In genomic region chr9:85749922-85750509, GRCm38 (mm10) we compare ENCODE assay signal across 7 mouse cellular contexts. TPM values are rescaled to one million over a fixed set of nuclear protein-coding genes. Genes with fewer than 3 reads are reported as not detected.
A peak's percentile ranks its signal among the peaks of the same experiment; 100 is the strongest.
DNase-seq lines count a peak whose midpoint lies in the region; ATAC-seq lines count a peak whose summit lies in the region.

No protein-coding gene starts in this region.

- WGBS in hindbrain, embryonic 11.5 days = 41% methylated on average over 5 of the region's 5 CpGs
- WGBS in lung, embryonic 16.5 days = 7% methylated on average over 5 of the region's 5 CpGs

- no peaks in the 10 kb centered on the region for H3K9me3 ChIP-seq in hindbrain, embryonic 11.5 days (ENCODE audit: control insufficient read depth, low read length)
- no peaks in the 10 kb centered on the region for H3K9me3 ChIP-seq in lung, embryonic 16.5 days (ENCODE audit: control insufficient read depth, low read length)

- peak overlapping the region; percentile 71 for H3K4me3 ChIP-seq in hindbrain, embryonic 11.5 days (ENCODE audit: low read depth, low read length)
- H3K4me3 ChIP-seq in lung, embryonic 16.5 days (ENCODE audit: low read length) = peak overlapping the region; percentile 94

- H3K4me2 ChIP-seq in hindbrain, embryonic 11.5 days (replicated peaks; ENCODE audit: low read depth, low read length) = peak overlapping the region; percentile 62
- H3K4me2 ChIP-seq in lung, embryonic 16.5 days (ENCODE audit: low read depth, low read length) = peak overlapping the region; percentile 69

- H3K36me3 ChIP-seq in hindbrain, embryonic 11.5 days (ENCODE audit: control insufficient read depth, insufficient read depth, low read length) = no peaks in the 10 kb centered on the region
- no peaks in the 10 kb centered on the region for H3K36me3 ChIP-seq in lung, embryonic 16.5 days (ENCODE audit: control insufficient read depth, insufficient read depth, low read length)

- peak overlapping the region; percentile 94 for H3K9ac ChIP-seq in hindbrain, embryonic 11.5 days (ENCODE audit: low read depth, low read length)
- H3K9ac ChIP-seq in lung, embryonic 16.5 days (ENCODE audit: low read length) = peak overlapping the region; percentile 99

- peak; percentile 36 for ATAC-seq in common myeloid progenitor, adult 5-6 weeks (replicated peaks; ENCODE audit: low read depth, poor library complexity, severe bottlenecking)
- no peak for ATAC-seq in hindbrain, embryonic 11.5 days (ENCODE audit: low FRiP score)
- peak; percentile 8; the same call in 1 of the 2 replicates for ATAC-seq in lung, embryonic 16.5 days (ENCODE audit: low read depth)

- H3K27me3 ChIP-seq in hindbrain, embryonic 11.5 days (ENCODE audit: control insufficient read depth, insufficient read depth, low read length) = no peaks in the 10 kb centered on the region
- H3K27me3 ChIP-seq in lung, embryonic 16.5 days (ENCODE audit: control insufficient read depth, insufficient read depth, low read depth, low read length) = no peaks in the 10 kb centered on the region

- H3K4me1 ChIP-seq in hindbrain, embryonic 11.5 days (replicated peaks; ENCODE audit: control insufficient read depth, insufficient read depth, low read length) = no peaks in the 10 kb centered on the region; the same call in 1 of the 2 replicates
- peaks cover 15% of the 10 kb centered on the region for H3K4me1 ChIP-seq in lung, embryonic 16.5 days (replicated peaks; ENCODE audit: control insufficient read depth, insufficient read depth, low read length)

- DNase-seq in spleen, postnatal 36 days (ENCODE audit: low spot score in 2 of 2) = peak; percentile 22 to 56
- no peak for DNase-seq in spleen, adult 12 weeks (ENCODE audit: low spot score)
- no peak for DNase-seq in hindbrain, embryonic 11.5 days (ENCODE audit: low spot score)
- peak; percentile 18 for DNase-seq in telencephalon, adult 2 months (ENCODE audit: low read depth, low spot score)
- no peak for DNase-seq in kidney, adult 11 months

- H3K27ac ChIP-seq in hindbrain, embryonic 11.5 days (ENCODE audit: low read depth, low read length) = peak overlapping the region; percentile 94
- H3K27ac ChIP-seq in lung, embryonic 16.5 days (ENCODE audit: low read length) = peak overlapping the region; percentile 99

RNA-seq across cellular contexts. Expression of gene Ibtk, which starts 0.9 kb away (rescaled TPM):
- 80.0 and 88.7 TPM in 2 replicates for total RNA-seq in common myeloid progenitor, adult 5-6 weeks (2017)
- polyA plus RNA-seq in hindbrain, embryonic 11.5 days (2014; fragmentation: Nextera tagmentation; extraction: Ambion mirVana) = 45.2 and 47.4 TPM in 2 replicates
- polyA plus RNA-seq in lung, embryonic 16.5 days (2015; fragmentation: Nextera tagmentation; extraction: Ambion mirVana) = 26.9 and 28.9 TPM in 2 replicates

Comparison
In these comparisons a context has a peak if more than half of its experiments do, and no peak if none do; other contexts are left out.
1. DNase-seq: peak in spleen, postnatal 36 days (2 of 2) and telencephalon, adult 2 months (single experiment); none in spleen, adult 12 weeks (single experiment), hindbrain, embryonic 11.5 days (single experiment) and kidney, adult 11 months (single experiment).